Mouse (Mus musculus): Measurements from ENCODE around the gene Ccdc9b. TPM values are rescaled to one million over a fixed set of nuclear protein-coding genes. Genes with fewer than 3 reads are reported as not detected.

The Ccdc9b gene
- polyA plus RNA-seq, 1 experiment = not detected

GRCm38 (mm10) chr2:118729816-118730621 is 32.4 kb downstream of the Ccdc9b start:
- no peaks in the 10 kb centered on the region for H3K9me3 ChIP-seq (ENCODE audit: control insufficient read depth, low read length)
- H3K4me1 ChIP-seq (ENCODE audit: control insufficient read depth) = 0 out of 2 replicates have a peak, but pooled peaks cover 2% of the 10 kb centered on the region
- TF ChIP-seq GATA1 (IDR thresholded peaks at IDR 0.05; ENCODE audit: low read length) (no peak), TAL1 (IDR thresholded peaks at IDR 0.05; ENCODE audit: low read length) (no peak)
- H3K4me3 ChIP-seq (replicated peaks) = no peak overlapping the region
- H3K36me3 ChIP-seq (ENCODE audit: control insufficient read depth) = no peaks in the 10 kb centered on the region
- peaks cover 46% of the 10 kb centered on the region for H3K27me3 ChIP-seq (ENCODE audit: control insufficient read depth)

DNA sequence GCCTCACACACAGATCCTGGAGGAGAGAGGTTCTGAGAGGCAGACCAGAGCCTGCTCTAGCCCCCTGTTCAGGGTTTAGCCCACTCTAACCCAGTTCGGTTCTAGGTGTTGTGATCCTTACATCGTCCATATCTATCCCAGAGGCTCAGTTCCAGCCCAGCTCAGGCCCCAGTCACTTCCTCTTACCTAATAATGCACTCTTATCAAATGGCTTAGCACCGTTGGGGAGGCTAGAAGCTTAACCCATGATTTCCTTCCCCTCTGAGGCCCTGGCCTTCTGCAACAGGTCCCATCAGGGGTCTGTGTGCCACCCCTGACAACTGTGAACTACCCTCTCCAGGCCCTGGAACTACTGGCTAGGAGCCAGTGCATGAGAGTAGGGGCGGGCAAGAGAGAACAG is 33.3 kb downstream of the Ccdc9b start:
- Histone ChIP-seq H3K36me3 (ENCODE audit: control insufficient read depth) (no peaks in the 10 kb centered on the region), H3K4me1 (ENCODE audit: control insufficient read depth) (peaks cover 3% of the 10 kb centered on the region; the same call in 1 of the 2 replicates), H3K4me3 (replicated peaks) (no peak overlapping the region), H3K27me3 (ENCODE audit: control insufficient read depth) (peaks cover 46% of the 10 kb centered on the region), H3K9me3 (ENCODE audit: control insufficient read depth, low read length) (no peaks in the 10 kb centered on the region)
- TF ChIP-seq TAL1 (IDR thresholded peaks at IDR 0.05; ENCODE audit: low read length) = no peak
- no peak for TF ChIP-seq GATA1 (IDR thresholded peaks at IDR 0.05; ENCODE audit: low read length)

GRCm38 (mm10) chr2:118728337-118728736 is 34.1 kb downstream of the Ccdc9b start, which contains the start of gene Plcb2:
Gene Plcb2, minus strand, starts transcription at chr2:118728438.
- Histone ChIP-seq H3K36me3 (ENCODE audit: control insufficient read depth) (no peaks in the 10 kb centered on the region), H3K4me1 (ENCODE audit: control insufficient read depth) (peaks cover 7% of the 10 kb centered on the region), H3K27me3 (ENCODE audit: control insufficient read depth) (peaks cover 50% of the 10 kb centered on the region), H3K4me3 (replicated peaks) (no peak within 1 kb of the TSS), H3K9me3 (ENCODE audit: control insufficient read depth, low read length) (no peaks in the 10 kb centered on the region)
- no peak for TF ChIP-seq TAL1 (IDR thresholded peaks at IDR 0.05; ENCODE audit: low read length)
- TF ChIP-seq GATA1 (IDR thresholded peaks at IDR 0.05; ENCODE audit: low read length) = no peak

DNA sequence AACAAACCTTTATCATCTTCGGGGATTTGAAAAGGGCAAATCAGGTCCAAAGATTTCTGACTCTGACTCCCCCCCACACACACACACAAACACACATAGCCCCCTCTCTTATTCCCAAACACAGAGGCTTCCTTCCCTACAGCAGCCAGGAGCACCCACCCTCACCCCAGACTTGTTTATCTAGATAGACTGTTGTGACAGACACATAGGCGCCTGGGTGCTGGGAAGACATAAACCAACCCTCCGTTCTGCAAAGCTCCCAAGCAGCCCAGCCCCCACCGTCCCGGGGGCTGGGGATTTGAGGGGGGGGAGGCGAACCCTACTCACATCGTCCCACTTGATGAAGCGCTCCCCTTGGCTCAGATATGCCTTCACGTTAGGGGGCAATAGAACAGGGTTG is 34.5 kb downstream of the Ccdc9b start:
- peaks cover 7% of the 10 kb centered on the region for H3K4me1 ChIP-seq (ENCODE audit: control insufficient read depth)
- H3K9me3 ChIP-seq (ENCODE audit: control insufficient read depth, low read length) = no peaks in the 10 kb centered on the region
- H3K27me3 ChIP-seq (ENCODE audit: control insufficient read depth) = peaks cover 54% of the 10 kb centered on the region
- TF ChIP-seq TAL1 (IDR thresholded peaks at IDR 0.05; ENCODE audit: low read length) = no peak
- no peak for TF ChIP-seq GATA1 (IDR thresholded peaks at IDR 0.05; ENCODE audit: low read length)
- H3K4me3 ChIP-seq (replicated peaks) = no peak overlapping the region
- no peaks in the 10 kb centered on the region for H3K36me3 ChIP-seq (ENCODE audit: control insufficient read depth)

DNA sequence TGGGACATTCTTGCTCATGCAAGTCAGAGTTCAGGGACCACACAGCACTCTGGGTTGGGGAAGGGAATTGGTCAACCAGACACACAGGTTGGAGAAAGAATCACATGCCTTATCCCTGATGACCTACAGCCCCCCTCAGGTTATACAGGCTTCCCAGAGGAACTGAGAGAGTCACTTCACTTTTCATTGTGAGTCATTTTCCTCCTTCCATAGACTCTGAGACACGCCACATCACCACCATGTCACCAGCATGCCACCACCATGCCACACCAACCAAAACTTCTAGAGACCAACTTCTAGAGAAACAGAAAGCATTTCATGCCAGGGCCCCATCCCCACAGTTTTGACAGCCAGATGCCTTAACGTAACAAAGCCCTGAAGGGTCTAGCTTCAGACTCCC is 35.6 kb downstream of the Ccdc9b start:
- Histone ChIP-seq H3K27me3 (ENCODE audit: control insufficient read depth) (peaks cover 53% of the 10 kb centered on the region), H3K4me3 (replicated peaks) (no peak overlapping the region), H3K9me3 (ENCODE audit: control insufficient read depth, low read length) (no peaks in the 10 kb centered on the region), H3K4me1 (ENCODE audit: control insufficient read depth) (peaks cover 7% of the 10 kb centered on the region), H3K36me3 (ENCODE audit: control insufficient read depth) (no peaks in the 10 kb centered on the region)
- TF ChIP-seq TAL1 (IDR thresholded peaks at IDR 0.05; ENCODE audit: low read length) (no peak), GATA1 (IDR thresholded peaks at IDR 0.05; ENCODE audit: low read length) (no peak)

DNA sequence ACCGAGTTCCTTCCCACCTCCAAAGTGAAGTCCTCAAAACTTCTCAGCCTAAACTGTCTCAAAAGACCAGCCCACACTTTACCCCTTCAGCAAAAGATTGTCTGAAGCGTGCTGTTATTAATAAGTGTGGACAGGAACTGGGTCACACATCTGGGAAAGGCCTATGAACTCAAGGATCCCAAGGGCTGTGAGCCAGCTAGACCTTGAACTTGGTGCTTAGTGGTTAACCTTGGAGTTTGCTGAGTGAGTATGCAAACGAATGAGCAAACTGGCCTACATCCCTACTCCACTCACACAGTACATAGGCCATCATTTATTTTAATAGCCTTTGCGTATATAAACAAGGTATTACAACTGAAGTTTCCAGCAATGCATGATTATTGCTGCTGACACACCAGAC is 37.0 kb downstream of the Ccdc9b start:
- H3K4me3 ChIP-seq (replicated peaks) = no peak overlapping the region
- no peaks in the 10 kb centered on the region for H3K36me3 ChIP-seq (ENCODE audit: control insufficient read depth)
- TF ChIP-seq TAL1 (IDR thresholded peaks at IDR 0.05; ENCODE audit: low read length) = no peak
- TF ChIP-seq GATA1 (IDR thresholded peaks at IDR 0.05; ENCODE audit: low read length) = no peak
- peaks cover 46% of the 10 kb centered on the region for H3K27me3 ChIP-seq (ENCODE audit: control insufficient read depth)
- H3K4me1 ChIP-seq (ENCODE audit: control insufficient read depth) = peaks cover 5% of the 10 kb centered on the region
- H3K9me3 ChIP-seq (ENCODE audit: control insufficient read depth, low read length) = no peaks in the 10 kb centered on the region

GRCm38 (mm10) chr2:118723693-118724486 is 38.6 kb downstream of the Ccdc9b start:
- Histone ChIP-seq H3K9me3 (ENCODE audit: control insufficient read depth, low read length) (no peaks in the 10 kb centered on the region), H3K4me1 (ENCODE audit: control insufficient read depth) (peaks cover 5% of the 10 kb centered on the region), H3K4me3 (replicated peaks) (no peak overlapping the region), H3K36me3 (ENCODE audit: control insufficient read depth) (no peaks in the 10 kb centered on the region), H3K27me3 (ENCODE audit: control insufficient read depth) (peaks cover 35% of the 10 kb centered on the region)
- TF ChIP-seq TAL1 (IDR thresholded peaks at IDR 0.05; ENCODE audit: low read length) (no peak), GATA1 (IDR thresholded peaks at IDR 0.05; ENCODE audit: low read length) (no peak)

- H3K4me1 ChIP-seq (ENCODE audit: control insufficient read depth) = no peaks in the 10 kb centered on the region
- H3K27me3 ChIP-seq (ENCODE audit: control insufficient read depth) = peaks cover 16% of the 10 kb centered on the region
- H3K36me3 ChIP-seq (ENCODE audit: control insufficient read depth) = no peaks in the 10 kb centered on the region
- no peak overlapping the region for H3K4me3 ChIP-seq (replicated peaks)
- TF ChIP-seq TAL1 (IDR thresholded peaks at IDR 0.05; ENCODE audit: low read length) = no peak
- TF ChIP-seq GATA1 (IDR thresholded peaks at IDR 0.05; ENCODE audit: low read length) = no peak
- no peaks in the 10 kb centered on the region for H3K9me3 ChIP-seq (ENCODE audit: control insufficient read depth, low read length)
Measured at GRCm38 (mm10) chr2:118716677-118717076, 45.8 kb downstream of the Ccdc9b start.

- H3K9me3 ChIP-seq (ENCODE audit: control insufficient read depth, low read length) = no peaks in the 10 kb centered on the region
- peaks cover 40% of the 10 kb centered on the region for H3K27me3 ChIP-seq (ENCODE audit: control insufficient read depth)
- H3K36me3 ChIP-seq (ENCODE audit: control insufficient read depth) = no peaks in the 10 kb centered on the region
- no peak overlapping the region for H3K4me3 ChIP-seq (replicated peaks)
- TF ChIP-seq GATA1 (IDR thresholded peaks at IDR 0.05; ENCODE audit: low read length) (no peak), TAL1 (IDR thresholded peaks at IDR 0.05; ENCODE audit: low read length) (no peak)
- no peaks in the 10 kb centered on the region for H3K4me1 ChIP-seq (ENCODE audit: control insufficient read depth)
Measured at GRCm38 (mm10) chr2:118714230-118714629, 48.2 kb downstream of the Ccdc9b start.
